Mouse (Mus musculus) Patski (cell line): ENCODE results near the gene Qrfp. TPM values are rescaled to one million over a fixed set of nuclear protein-coding genes. Genes with fewer than 3 reads are reported as not detected.

Experiments
- ATAC-seq: fragments of 100-300 bp; one replicate; pipeline ENCODE4 v1.8.0; 2021
- CTCF ChIA-PET: fragments of 350-600 bp; sonication (Branson Sonifier 250); formaldehyde crosslinking; loops from one replicate; lab custom pipeline; 2022; ENCODE audit warnings: inconsistent platforms; lab: Charles Lee
- POLR2A ChIA-PET: fragments of 350-600 bp; sonication (Branson Sonifier 250); formaldehyde crosslinking; loops from one replicate; lab custom pipeline; 2022; ENCODE audit warnings: antibody characterized with exemption, inconsistent platforms; lab: Charles Lee
- DNase-seq: peaks from one replicate; pipeline ENCODE4 v3.0.0-alpha.2; 2011; ENCODE audit warnings: low read depth, low spot score
- H3K27me3 ChIP-seq: fragments of 371-371 bp; one replicate; pipeline ENCODE4 v1.5.1; 2021
- CTCF ChIP-seq: fragments of 100-300 bp; IDR thresholded peaks from one replicate; pipeline ENCODE4 v1.5.1; 2021
- in situ Hi-C: fragments of 300-500 bp; cut with MboI; formaldehyde crosslinking; loops from 3 replicates; pipeline ENCODE4 v1.11.1; 2018; ENCODE audit warnings: low pct_unique_long_range_greater_than_20kb, mixed read lengths
- polyA plus RNA-seq: library from polyadenylated mRNA; unstranded; gene quantifications from one replicate; pipeline ENCODE4 v1.2.3, GENCODE M21; 2021

Qrfp gene
- polyA plus RNA-seq, 1 experiment from 2014 or later, result not detected

GRCm38 (mm10) chr2:31815367-31815766, 5.0 kb upstream of the Qrfp start:
- H3K27me3 ChIP-seq, result peaks cover 29% of the 10 kb centered on the region
- DNase-seq, result no peak
- ATAC-seq, result no peak
- in situ Hi-C loops, result loop anchor here (5.0 kb wide), 2 partner anchors 72 to 97 kb away; partner anchors contain the start of gene Lamc3
- ChIA-PET POLR2A (interaction anchor here (1.1 to 1.4 kb wide), 2 partner anchors 24 to 30 kb away, joined by 3 read pairs; no protein-coding TSS in a partner anchor), CTCF (interaction anchor here (0.8 to 1.3 kb wide), 3 partner anchors 8 to 12 kb away, joined by 3 to 4 read pairs (median 4); no protein-coding TSS in a partner anchor)
- no peak for TF ChIP-seq CTCF

DNA sequence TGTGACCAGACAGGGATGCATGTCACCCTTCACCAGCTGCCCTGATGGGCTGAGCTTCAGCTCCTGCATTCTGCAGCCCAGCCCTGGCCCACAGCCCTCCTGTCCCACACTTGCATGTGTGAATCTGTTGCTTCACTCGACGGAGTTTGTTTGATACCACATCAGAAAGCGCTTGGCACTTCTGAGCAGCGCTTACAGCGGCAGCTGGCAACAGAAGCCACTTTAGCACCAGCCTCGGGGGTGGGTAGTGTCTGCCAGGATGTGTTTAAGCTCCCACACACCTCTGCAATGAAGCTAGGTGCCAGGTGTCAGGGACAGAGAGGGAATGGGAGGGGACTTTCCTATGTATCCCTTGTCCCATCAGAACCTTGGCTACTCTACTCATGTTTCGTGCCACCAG, 4.3 kb upstream of the Qrfp start:
- DNase-seq, result no peak
- in situ Hi-C loops, result loop anchor here (5.0 kb wide), 2 partner anchors 73 to 98 kb away; partner anchors contain the start of gene Lamc3
- no peak for ATAC-seq
- ChIA-PET CTCF (interaction anchor here (1.3 kb wide), 1 partner anchor 9 kb away, joined by 3 read pairs; no protein-coding TSS in a partner anchor), POLR2A (interaction anchor here (1.4 kb wide), 1 partner anchor 25 kb away, joined by 3 read pairs; no protein-coding TSS in a partner anchor)
- TF ChIP-seq CTCF, result no peak
- peaks cover 27% of the 10 kb centered on the region for H3K27me3 ChIP-seq

DNA sequence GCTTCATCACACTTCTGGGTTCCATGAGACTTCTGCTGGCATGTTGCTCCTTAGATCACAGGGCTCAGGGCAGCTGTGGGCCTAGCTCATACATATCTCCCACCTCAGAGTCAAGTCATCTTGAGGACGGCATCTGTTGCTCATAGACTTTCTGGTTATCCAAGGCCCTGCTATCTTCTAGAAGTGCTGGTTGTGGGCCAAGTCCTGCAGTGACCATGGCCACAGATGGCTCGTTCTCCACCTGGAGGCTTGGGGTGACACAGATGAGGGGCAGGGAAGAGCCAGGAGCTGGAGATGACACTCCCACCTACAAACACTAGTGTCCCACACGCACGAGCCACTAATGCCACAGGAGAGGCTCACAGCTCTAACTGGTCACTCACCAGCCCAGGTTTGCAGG, 3.3 kb upstream of the Qrfp start:
- CTCF ChIA-PET, result no interaction called here
- POLR2A ChIA-PET, result no interaction called here
- DNase-seq, result no peak

GRCm38 (mm10) chr2:31811086-31811958, 942 bp upstream of the Qrfp start:
- in situ Hi-C loops, result no loop called here
- DNase-seq (no peak), ATAC-seq (no peak)
- no peak for TF ChIP-seq CTCF
- ChIA-PET POLR2A (no interaction called here), CTCF (no interaction called here)
- H3K27me3 ChIP-seq, result peaks cover 8% of the 10 kb centered on the region

More for the DNA sequence above, 3.3 kb upstream of the Qrfp start:
- in situ Hi-C loops, result no loop called here
- no peak for TF ChIP-seq CTCF
- no peak for ATAC-seq
- H3K27me3 ChIP-seq, result peaks cover 23% of the 10 kb centered on the region

- ChIA-PET CTCF (interaction anchor here (0.6 to 1.1 kb wide), 4 partner anchors 48 to 319 kb away, joined by 3 to 4 read pairs (median 3); no protein-coding TSS in a partner anchor), POLR2A (interaction anchor here (0.5 to 1.1 kb wide), 2 partner anchors 21 to 32 kb away, joined by 3 read pairs; no protein-coding TSS in a partner anchor)
- DNase-seq (no peak), ATAC-seq (no peak)
- peaks cover 1% of the 10 kb centered on the region for H3K27me3 ChIP-seq
- TF ChIP-seq CTCF, result no peak
- in situ Hi-C loops, result no loop called here
These were observed 1.0 kb downstream of the Qrfp start for GRCm38 (mm10) chr2:31809358-31809740.

GRCm38 (mm10) chr2:31808410-31809357, 1.7 kb downstream of the Qrfp start:
- no peaks in the 10 kb centered on the region for H3K27me3 ChIP-seq
- TF ChIP-seq CTCF, result no peak
- in situ Hi-C loops, result no loop called here
- DNase-seq (no peak), ATAC-seq (peak; percentile 14)
- ChIA-PET CTCF (interaction anchor here (1.1 kb wide), 3 partner anchors 49 to 318 kb away, joined by 3 to 4 read pairs (median 3); no protein-coding TSS in a partner anchor), POLR2A (interaction anchor here (0.5 to 1.1 kb wide), 2 partner anchors 21 to 33 kb away, joined by 3 read pairs; no protein-coding TSS in a partner anchor)

GRCm38 (mm10) chr2:31806639-31807382, 3.6 kb downstream of the Qrfp start:
- ChIA-PET POLR2A (no interaction called here), CTCF (no interaction called here)
- no peak for TF ChIP-seq CTCF
- no peaks in the 10 kb centered on the region for H3K27me3 ChIP-seq
- in situ Hi-C loops, result no loop called here
- DNase-seq (no peak), ATAC-seq (no peak)

DNA sequence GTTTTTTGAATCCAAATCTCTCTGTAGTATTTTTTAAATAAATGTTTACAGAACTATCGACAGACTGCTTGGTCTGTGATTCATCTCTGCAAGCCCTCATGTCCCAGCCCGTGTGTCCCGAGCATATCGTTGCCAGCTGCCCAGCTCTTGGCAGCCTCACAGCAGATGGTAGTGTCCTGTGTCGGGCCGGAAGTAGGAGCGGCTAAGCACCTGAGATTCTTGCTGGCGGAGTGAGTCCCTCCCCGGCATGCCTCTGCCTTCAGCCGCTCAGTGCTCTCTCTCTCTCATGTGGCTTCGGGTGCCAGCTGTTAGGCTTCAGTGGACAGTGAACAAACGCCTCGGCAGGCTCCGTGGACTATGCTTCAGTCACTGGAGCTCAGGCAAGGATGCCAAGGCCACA, 6.9 kb downstream of the Qrfp start:
- DNase-seq (no peak), ATAC-seq (no peak)
- in situ Hi-C loops, result no loop called here
- no peaks in the 10 kb centered on the region for H3K27me3 ChIP-seq
- POLR2A ChIA-PET, result no interaction called here
- no peak for TF ChIP-seq CTCF
- CTCF ChIA-PET, result no interaction called here

GRCm38 (mm10) chr2:31802811-31803210, 7.6 kb downstream of the Qrfp start:
- H3K27me3 ChIP-seq, result no peaks in the 10 kb centered on the region
- no peak for ATAC-seq
- POLR2A ChIA-PET, result no interaction called here
- no peak for DNase-seq
- TF ChIP-seq CTCF, result no peak
- CTCF ChIA-PET, result interaction anchor here (1.1 to 1.5 kb wide), 3 partner anchors 9 to 60 kb away, joined by 3 to 4 read pairs (median 3); no protein-coding TSS in a partner anchor
- in situ Hi-C loops, result no loop called here
